Mouse (Mus musculus) midbrain, embryonic 11.5 days (tissue): ENCODE measurements around the gene Hmgn1. TPM values are rescaled to one million over a fixed set of nuclear protein-coding genes. Genes with fewer than 3 reads are reported as not detected.
"Not testable (repeated sequence)": the region's sequence is repeated elsewhere in the genome, so short reads cannot be mapped to it uniquely, and the experiment has no call there.

Experiments used
- ATAC-seq: fragments of 200-750 bp; cut with Nextera tagmentation; 2 replicates; pipeline ENCODE4 v1.8.0; 2017; ENCODE audit warnings: moderate TSS enrichment, moderate library complexity; ENCODE audit not compliant: low FRiP score
- DNase-seq: peaks from one replicate; pipeline ENCODE4 v3.0.0; 2015; ENCODE audit warnings: low spot score; ENCODE audit errors: missing footprints
- H3K27ac ChIP-seq: fragments of 300-500 bp; sonication (generic); 2 replicates; pipeline ENCODE4 v1.5.1; 2014; ENCODE audit warnings: low read depth, low read length
- H3K27me3 ChIP-seq: fragments of 300-500 bp; sonication (generic); 2 replicates; pipeline ENCODE4 v1.6.1; 2014; ENCODE audit warnings: mild to moderate bottlenecking, low read length, moderate library complexity, mixed read lengths; ENCODE audit not compliant: control insufficient read depth, insufficient read depth
- H3K36me3 ChIP-seq: fragments of 300-500 bp; sonication (generic); 2 replicates; pipeline ENCODE4 v1.6.1; 2014; ENCODE audit warnings: mild to moderate bottlenecking, low read length, moderate library complexity, mixed read lengths; ENCODE audit not compliant: control insufficient read depth, insufficient read depth
- H3K4me1 ChIP-seq: fragments of 300-500 bp; sonication (generic); 2 replicates; pipeline ENCODE4 v1.6.1; 2014; ENCODE audit warnings: low read length; ENCODE audit not compliant: control insufficient read depth, insufficient read depth
- H3K4me2 ChIP-seq: fragments of 300-500 bp; sonication (generic); 2 replicates; pipeline ENCODE4 v1.6.1; 2014; ENCODE audit warnings: mild to moderate bottlenecking, moderate library complexity
- H3K4me3 ChIP-seq: fragments of 300-500 bp; sonication (generic); 2 replicates; pipeline ENCODE4 v1.5.1; 2014; ENCODE audit warnings: low read depth, low read length
- H3K9ac ChIP-seq: fragments of 300-500 bp; sonication (generic); 2 replicates; pipeline ENCODE4 v1.6.1; 2014; ENCODE audit warnings: low read length
- H3K9me3 ChIP-seq: fragments of 300-500 bp; sonication (generic); 2 replicates; pipeline ENCODE4 v1.6.1; 2016; ENCODE audit warnings: low read length; ENCODE audit not compliant: control insufficient read depth
- WGBS: fragments of 180-500 bp; shearing (Covaris S2); extraction: QIAGEN DNeasy Blood & Tissue Kit; methylation state at CpG from one replicate; pipeline ENCODE4 v1.1.7; 2014; 5-methylcytosine and 5-hydroxymethylcytosine counted together
- polyA plus RNA-seq: library from polyadenylated mRNA; unstranded; fragments of >200 nt; fragmentation: Nextera tagmentation; extraction: Ambion mirVana; gene quantifications from 2 replicates; pipeline ENCODE4 v1.2.1, GENCODE M21; 2014

Hmgn1 gene
- polyA plus RNA-seq, 1 experiment from 2014 or later: 886 TPM

DNA sequence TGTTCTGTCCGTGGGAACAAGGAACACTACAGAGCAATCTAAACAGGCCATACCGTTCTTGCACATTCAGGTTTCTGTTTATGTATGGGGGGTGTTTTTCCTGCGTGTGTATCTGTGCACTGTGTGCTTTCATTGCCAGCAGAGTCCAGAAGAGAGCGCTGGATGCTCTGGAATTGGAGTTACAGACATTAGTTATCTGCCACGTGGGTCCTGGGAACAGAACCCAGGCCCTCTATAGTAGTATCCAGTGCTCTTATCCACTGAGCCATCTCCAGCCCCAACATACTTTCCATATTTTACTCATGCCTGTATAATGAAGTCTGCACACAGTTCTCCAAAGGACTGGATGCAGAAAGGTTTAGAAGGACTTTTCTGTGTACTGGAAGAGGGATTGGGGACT is 18.3 kb upstream of the Hmgn1 start:
- Histone ChIP-seq H3K4me1 (peaks cover 8% of the 10 kb centered on the region), H3K27me3 (no peaks in the 10 kb centered on the region), H3K27ac (no peak overlapping the region; the same call in 1 of the 2 replicates), H3K4me3 (peak overlapping the region; percentile 71), H3K9me3 (no peaks in the 10 kb centered on the region; the same call in 1 of the 2 replicates), H3K36me3 (no peaks in the 10 kb centered on the region), H3K9ac (peak overlapping the region; percentile 67), H3K4me2 (peak overlapping the region; percentile 61)
- ATAC-seq: peak; percentile 34; the same call in 1 of the 2 replicates
- 1% methylated on average over 5 of the region's 5 CpGs for WGBS
- no peak for DNase-seq

DNA sequence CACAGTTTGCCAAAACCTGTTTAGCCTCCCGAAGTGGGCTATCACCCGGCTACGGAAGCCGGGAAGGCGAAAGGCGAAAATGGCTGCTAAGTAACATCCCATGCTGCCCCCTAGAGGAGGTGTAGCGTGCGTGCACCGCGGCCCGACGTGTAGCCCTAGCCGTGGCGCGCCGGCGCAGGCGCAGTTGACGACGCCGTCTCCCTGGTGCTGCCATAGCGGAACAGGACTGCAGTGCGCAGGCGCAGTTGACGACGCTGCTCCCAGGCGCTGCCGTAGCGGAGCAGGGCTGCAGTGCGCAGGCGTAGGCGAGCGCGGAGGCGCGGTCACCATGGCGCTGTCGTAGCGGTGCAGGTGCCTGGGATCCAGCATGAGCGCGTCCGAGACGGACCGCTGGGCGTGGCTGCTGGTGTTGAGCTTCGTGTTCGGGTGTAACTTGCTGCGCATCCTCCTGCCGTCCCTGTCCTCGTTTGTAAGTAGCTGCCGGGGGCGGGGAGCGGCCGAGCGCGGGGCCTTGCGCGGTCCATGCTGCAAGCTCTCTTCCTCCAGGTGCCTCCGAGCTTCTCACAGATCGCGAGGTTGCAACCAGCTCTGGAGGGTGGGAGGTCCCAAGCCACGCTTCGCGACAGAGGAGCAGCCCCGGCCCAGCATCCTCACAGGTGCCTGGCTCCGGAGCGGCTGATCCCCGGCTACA is 17.7 kb upstream of the Hmgn1 start, which contains the start of gene Wrb:
TSS of gene Wrb (plus strand) at position 298 of the 691 bp plus-strand sequence.
- Histone ChIP-seq H3K27me3 (no peaks in the 10 kb centered on the region), H3K9me3 (no peaks in the 10 kb centered on the region; the same call in 1 of the 2 replicates), H3K4me1 (peaks cover 8% of the 10 kb centered on the region), H3K27ac (peak within 1 kb of the TSS; percentile 4; the same call in 1 of the 2 replicates), H3K9ac (peak within 1 kb of the TSS; percentile 67), H3K4me2 (peak within 1 kb of the TSS; percentile 61), H3K4me3 (peak within 1 kb of the TSS; percentile 71), H3K36me3 (no peaks in the 10 kb centered on the region)
- WGBS: under 1% methylated on average over 68 of the region's 68 CpGs
- DNase-seq (peak; percentile 100), ATAC-seq (peak; percentile 98)

DNA sequence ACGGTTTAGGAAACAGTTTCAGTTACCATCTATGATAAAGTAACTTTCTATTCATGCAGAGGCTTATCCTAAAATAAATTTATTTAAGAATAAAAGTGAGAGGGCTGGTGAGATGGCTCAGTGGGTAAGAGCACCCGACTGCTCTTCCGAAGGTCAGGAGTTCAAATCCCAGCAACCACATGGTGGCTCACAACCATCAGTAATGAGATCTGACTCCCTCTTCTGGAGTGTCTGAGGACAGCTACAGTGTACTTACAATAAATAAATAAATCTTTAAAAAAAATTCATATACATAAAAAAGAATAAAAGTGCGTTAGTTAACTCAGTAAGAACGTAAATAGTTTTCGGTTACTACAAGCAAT is 17.2 kb upstream of the Hmgn1 start:
- DNase-seq, H3K4me1 ChIP-seq, H3K4me2 ChIP-seq, H3K9me3 ChIP-seq, H3K4me3 ChIP-seq, H3K27me3 ChIP-seq, H3K27ac ChIP-seq, H3K9ac ChIP-seq, H3K36me3 ChIP-seq: not testable (repeated sequence)
- 29% methylated on average over 6 of the region's 6 CpGs for WGBS
- ATAC-seq: peak; percentile 42

DNA sequence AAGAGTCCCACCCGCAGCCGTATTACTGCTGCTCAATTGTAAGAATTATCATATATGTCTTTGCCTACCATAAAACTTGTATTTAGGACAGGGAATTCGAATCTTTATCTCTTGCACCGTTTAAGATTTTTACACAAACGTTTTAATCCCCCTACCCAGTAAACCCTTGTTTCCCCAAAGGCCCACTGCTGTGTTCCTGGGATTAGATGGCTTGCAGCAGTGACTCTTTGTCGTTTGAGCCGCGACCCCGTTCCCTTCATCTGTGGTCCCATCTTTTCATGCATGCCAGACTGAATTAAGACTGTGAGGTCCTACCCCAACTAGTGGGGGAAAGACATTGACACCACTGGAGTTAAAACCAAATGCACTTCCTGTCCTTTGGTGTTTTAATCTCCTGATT is 937 bp upstream of the Hmgn1 start:
- ATAC-seq: no peak
- Histone ChIP-seq H3K9ac (peak overlapping the region; percentile 82), H3K9me3 (no peaks in the 10 kb centered on the region), H3K4me2 (peak overlapping the region; percentile 95), H3K27me3 (0 out of 2 replicates have a peak, but pooled peaks cover 3% of the 10 kb centered on the region), H3K4me3 (peak overlapping the region; percentile 97), H3K4me1 (peaks cover 13% of the 10 kb centered on the region), H3K27ac (peak overlapping the region; percentile 95), H3K36me3 (peaks cover 15% of the 10 kb centered on the region)
- WGBS: 1% methylated on average over 9 of the region's 9 CpGs
- peak; percentile 94 for DNase-seq

DNA sequence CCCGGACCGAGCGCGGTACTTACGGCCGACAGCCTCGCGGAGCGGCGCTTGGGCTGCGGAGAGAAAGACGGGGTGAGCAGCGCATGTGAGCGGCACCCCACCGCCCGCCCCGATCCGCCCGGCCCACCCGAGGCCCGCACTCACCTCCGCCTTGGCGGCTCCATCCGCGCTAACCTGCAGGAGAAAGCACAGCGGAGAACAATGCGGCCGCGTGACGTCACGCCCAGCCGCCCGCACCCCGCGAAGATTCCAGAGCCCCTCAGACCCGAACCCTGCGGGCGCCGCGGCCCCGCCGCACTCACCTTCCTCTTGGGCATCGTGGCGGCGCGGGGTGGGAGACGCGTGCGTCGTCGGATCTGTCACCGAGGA is 257 bp downstream of the Hmgn1 start:
- H3K27me3 ChIP-seq: 0 out of 2 replicates have a peak, but pooled peaks cover 3% of the 10 kb centered on the region
- peak; percentile 72 for ATAC-seq

DNA sequence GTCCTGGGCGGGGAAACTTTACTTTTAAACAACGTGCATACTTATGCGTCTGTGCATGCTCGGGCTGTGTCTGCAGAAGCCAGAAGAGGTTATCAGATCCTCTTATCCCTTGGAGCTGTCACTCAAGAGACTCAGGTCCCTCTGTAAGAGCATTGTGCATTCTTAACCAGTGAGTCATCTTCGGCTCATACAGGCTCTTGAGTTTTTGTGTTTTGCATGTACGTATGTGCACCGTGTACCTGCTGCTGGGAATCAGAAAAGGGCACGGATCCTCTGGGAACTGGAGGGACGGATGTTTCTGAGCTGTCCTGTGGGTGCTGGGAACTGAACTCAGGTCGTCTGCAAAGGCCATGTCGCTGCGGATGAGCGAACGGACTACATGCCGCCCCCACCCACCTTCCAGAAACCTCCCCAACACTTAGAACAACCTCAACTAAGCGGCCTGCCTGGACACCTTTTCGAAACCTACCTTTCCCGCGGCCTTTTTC is 801 bp downstream of the Hmgn1 start:
- H3K36me3 ChIP-seq: peaks cover 25% of the 10 kb centered on the region
- DNase-seq (no peak), ATAC-seq (no peak)
- 6% methylated on average over 19 of the region's 19 CpGs for WGBS
- peak overlapping the region; percentile 96 for H3K27ac ChIP-seq
- H3K4me1 ChIP-seq: peaks cover 13% of the 10 kb centered on the region
- peak overlapping the region; percentile 99 for H3K9ac ChIP-seq
- H3K9me3 ChIP-seq: no peaks in the 10 kb centered on the region
- peak overlapping the region; percentile 97 for H3K4me3 ChIP-seq
- 0 out of 2 replicates have a peak, but pooled peaks cover 3% of the 10 kb centered on the region for H3K27me3 ChIP-seq
- H3K4me2 ChIP-seq: peak overlapping the region; percentile 95

More for the DNA sequence above, 257 bp downstream of the Hmgn1 start:
- peak overlapping the region; percentile 95 for H3K4me2 ChIP-seq
- peak overlapping the region; percentile 99 for H3K9ac ChIP-seq
- peak overlapping the region; percentile 96 for H3K27ac ChIP-seq
- H3K36me3 ChIP-seq: peaks cover 25% of the 10 kb centered on the region
- peak; percentile 98 for DNase-seq
- 1% methylated on average over 52 of the region's 52 CpGs for WGBS
- peaks cover 13% of the 10 kb centered on the region for H3K4me1 ChIP-seq
- peak overlapping the region; percentile 97 for H3K4me3 ChIP-seq
- no peaks in the 10 kb centered on the region for H3K9me3 ChIP-seq

DNA sequence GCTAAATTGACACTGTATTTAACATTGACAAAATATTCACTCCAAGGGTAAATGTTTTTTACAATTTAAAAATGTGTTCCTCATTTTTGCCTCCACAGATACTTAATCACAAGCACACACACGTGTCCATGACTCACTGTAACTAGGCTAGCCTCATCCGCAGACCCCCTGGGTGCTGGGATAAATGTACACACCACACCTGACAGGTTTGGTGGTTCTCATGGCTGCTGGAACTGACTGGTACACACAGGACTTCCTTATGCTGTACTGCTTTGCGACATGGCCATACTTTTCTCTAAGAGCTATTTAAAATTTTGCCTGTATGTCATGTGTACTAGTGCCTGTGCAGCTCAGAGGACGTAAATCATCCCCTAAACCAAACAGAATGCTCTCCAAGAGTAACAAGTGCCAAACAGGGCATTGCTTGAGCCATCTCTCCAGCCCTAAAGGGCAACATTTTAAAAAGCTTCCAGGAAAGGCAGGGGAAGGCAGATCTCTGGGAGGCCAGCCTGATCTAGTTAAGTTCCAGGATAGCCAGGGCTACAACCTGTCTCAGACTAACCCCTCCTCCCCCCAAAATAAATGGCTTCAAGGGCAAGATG is 7.4 kb downstream of the Hmgn1 start:
- Histone ChIP-seq H3K4me1 (no peaks in the 10 kb centered on the region), H3K9me3 (no peaks in the 10 kb centered on the region), H3K27ac (no peak overlapping the region), H3K9ac (no peak overlapping the region), H3K27me3 (no peaks in the 10 kb centered on the region), H3K4me3 (no peak overlapping the region), H3K4me2 (no peak overlapping the region), H3K36me3 (peaks cover 30% of the 10 kb centered on the region)
- 83% methylated on average over 4 of the region's 4 CpGs for WGBS
- DNase-seq (peak; percentile 86), ATAC-seq (no peak)

DNA sequence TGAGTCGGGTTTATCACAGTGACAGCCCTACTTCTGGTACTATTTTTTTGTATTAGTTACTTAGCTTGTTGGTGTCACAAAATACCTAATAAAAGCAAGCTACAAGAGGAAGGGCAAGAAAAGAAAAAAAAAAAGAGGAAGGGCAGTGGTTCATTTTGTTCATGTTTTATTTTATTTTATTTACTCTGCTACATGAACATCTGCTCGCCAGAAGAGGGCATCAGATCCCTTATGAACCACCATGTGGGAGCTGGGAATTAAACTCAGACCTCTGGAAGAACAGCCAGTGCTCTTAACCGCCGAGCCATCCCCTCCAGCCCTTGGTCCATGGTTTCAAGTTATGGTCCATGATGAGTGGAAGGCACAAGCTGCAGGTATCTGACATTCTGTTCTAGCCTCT is 12.8 kb downstream of the Hmgn1 start:
- no peak for ATAC-seq
- H3K27me3 ChIP-seq: no peaks in the 10 kb centered on the region
- 54% methylated on average over 4 of the region's 4 CpGs for WGBS

DNA sequence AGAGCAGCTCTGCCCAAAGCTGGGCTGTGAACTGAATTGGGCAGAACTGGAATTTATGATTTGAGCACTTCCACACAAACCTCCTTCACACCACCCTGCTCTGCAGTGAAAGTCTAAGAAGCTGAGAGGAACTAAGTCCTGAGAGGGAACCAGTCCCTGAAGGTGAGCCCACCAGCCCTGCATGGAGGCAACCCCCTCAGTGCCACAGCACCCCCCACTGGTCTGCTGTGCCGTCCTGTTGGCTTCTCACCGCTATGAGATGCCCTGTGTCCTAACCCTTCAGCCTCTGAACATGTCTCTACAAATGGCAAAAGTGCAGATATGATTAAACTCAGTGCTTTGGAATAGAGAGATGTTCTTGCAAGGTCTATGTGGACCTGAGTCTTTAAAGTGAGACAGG is 14.8 kb downstream of the Hmgn1 start:
- H3K4me3 ChIP-seq: no peak overlapping the region
- ATAC-seq: no peak

More for the DNA sequence above, 12.8 kb downstream of the Hmgn1 start:
- no peak overlapping the region for H3K4me2 ChIP-seq
- H3K4me3 ChIP-seq: no peak overlapping the region
- DNase-seq: no peak
- no peaks in the 10 kb centered on the region for H3K36me3 ChIP-seq
- no peaks in the 10 kb centered on the region for H3K9me3 ChIP-seq
- H3K27ac ChIP-seq: no peak overlapping the region
- no peak overlapping the region for H3K9ac ChIP-seq
- H3K4me1 ChIP-seq: no peaks in the 10 kb centered on the region

More for the DNA sequence above, 14.8 kb downstream of the Hmgn1 start:
- 51% methylated on average over 2 of the region's 2 CpGs for whole genome bisulfite sequencing
- Histone ChIP-seq H3K9ac (no peak overlapping the region), H3K36me3 (no peaks in the 10 kb centered on the region), H3K9me3 (no peaks in the 10 kb centered on the region), H3K27me3 (no peaks in the 10 kb centered on the region), H3K4me2 (no peak overlapping the region), H3K27ac (no peak overlapping the region), H3K4me1 (no peaks in the 10 kb centered on the region)
- no peak for DNase-seq
